ENCODE assay signal across 13 mouse cellular contexts in the genomic region with DNA sequence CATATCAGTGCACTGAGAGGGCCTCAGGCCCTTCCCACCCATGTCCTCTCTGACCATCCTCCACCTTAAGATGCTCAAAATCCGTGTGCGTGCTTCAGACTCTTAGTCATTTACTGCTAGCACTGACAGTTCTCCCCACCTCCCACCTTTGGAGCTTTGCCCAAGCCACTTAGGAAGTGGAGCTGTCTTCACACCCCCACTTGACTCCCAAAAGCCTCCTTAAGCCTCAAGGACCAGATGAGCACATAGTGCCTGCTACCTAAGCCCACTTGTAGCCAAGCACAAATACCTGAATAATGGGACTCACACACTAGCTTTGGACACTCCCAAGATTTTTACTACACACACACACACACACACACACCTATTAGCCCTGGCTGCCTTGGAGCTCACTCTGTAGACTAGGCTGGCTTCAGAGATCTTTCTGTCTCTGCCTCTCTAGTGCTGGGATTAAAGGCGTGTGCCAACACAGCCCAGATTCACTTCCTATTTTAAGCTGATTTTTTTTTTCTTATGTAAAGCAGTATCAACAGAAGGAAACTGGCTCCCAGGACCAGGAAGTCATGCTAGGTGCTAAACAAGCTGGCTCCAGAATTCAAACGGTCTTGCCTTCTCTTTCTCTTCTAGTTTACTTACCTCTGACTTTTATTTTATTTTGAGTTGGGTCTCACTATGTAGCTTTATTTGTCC. TPM values are rescaled to one million over a fixed set of nuclear protein-coding genes. Genes with fewer than 3 reads are reported as not detected.
DNase-seq lines count a peak whose midpoint lies in the region; ATAC-seq and TF ChIP-seq lines count a peak whose summit lies in the region.
"Had no signal": no experiment of that assay in that cellular context is flagged by ENCODE, and none has a peak within 500 bp of the region (broad histone marks: within the 10 kb centered on the region; RNA-seq: fewer than 3 reads in every experiment).

No protein-coding gene starts in this region.

- TF ChIP-seq EP300 in lung, postnatal 0 days (IDR thresholded peaks at IDR 0.05): peak; percentile 99

- TF ChIP-seq CTCF in lung, postnatal 0 days (IDR thresholded peaks at IDR 0.05): no peak

- no peaks in the 10 kb centered on the region for H3K27me3 ChIP-seq in lung, postnatal 0 days (replicated peaks; ENCODE audit: insufficient read depth, low read length)
- no peaks in the 10 kb centered on the region for H3K27me3 ChIP-seq in embryonic facial prominence, embryonic 10.5 days (replicated peaks; ENCODE audit: low read depth, poor library complexity, severe bottlenecking)
- H3K27me3 ChIP-seq: forebrain, embryonic 13.5 days; intestine, embryonic 15.5 days; limb, embryonic 13.5 days had no signal

- peak overlapping the region; percentile 85 for H3K27ac ChIP-seq in lung, postnatal 0 days (ENCODE audit: low read length)
- no peak overlapping the region for H3K27ac ChIP-seq in embryonic facial prominence, embryonic 10.5 days (replicated peaks)
- H3K27ac ChIP-seq: forebrain, embryonic 13.5 days; intestine, embryonic 15.5 days; limb, embryonic 13.5 days had no signal

- no peaks in the 10 kb centered on the region for H3K36me3 ChIP-seq in lung, postnatal 0 days (ENCODE audit: insufficient read depth, low read length)
- no peaks in the 10 kb centered on the region for H3K36me3 ChIP-seq in embryonic facial prominence, embryonic 10.5 days (replicated peaks)
- H3K36me3 ChIP-seq: intestine, embryonic 15.5 days; limb, embryonic 13.5 days had no signal

- no peak overlapping the region for H3K4me3 ChIP-seq in lung, postnatal 0 days (ENCODE audit: low read depth, low read length)
- no peak overlapping the region for H3K4me3 ChIP-seq in embryonic facial prominence, embryonic 10.5 days
- H3K4me3 ChIP-seq: forebrain, embryonic 13.5 days; intestine, embryonic 15.5 days; limb, embryonic 13.5 days had no signal

- H3K9me3 ChIP-seq in lung, postnatal 0 days (ENCODE audit: low read length): no peaks in the 10 kb centered on the region
- no peaks in the 10 kb centered on the region for H3K9me3 ChIP-seq in embryonic facial prominence, embryonic 10.5 days
- H3K9me3 ChIP-seq: forebrain, embryonic 13.5 days; intestine, embryonic 15.5 days; limb, embryonic 13.5 days had no signal

- 42% methylated on average over 4 of the region's 4 CpGs for WGBS in lung, postnatal 0 days
- 88% methylated on average over 4 of the region's 4 CpGs for WGBS in embryonic facial prominence, embryonic 10.5 days

- peak; percentile 81 for ATAC-seq in lung, postnatal 0 days
- ATAC-seq: forebrain, embryonic 13.5 days; intestine, embryonic 15.5 days had no signal

- H3K4me2 ChIP-seq in lung, postnatal 0 days (replicated peaks; ENCODE audit: low read depth, low read length): no peak overlapping the region
- H3K4me2 ChIP-seq: forebrain, embryonic 13.5 days; intestine, embryonic 15.5 days; limb, embryonic 13.5 days had no signal

- no peak overlapping the region for H3K9ac ChIP-seq in lung, postnatal 0 days (replicated peaks; ENCODE audit: low read depth)
- H3K9ac ChIP-seq: forebrain, embryonic 13.5 days; intestine, embryonic 15.5 days; limb, embryonic 13.5 days had no signal

- peak; percentile 51 for DNase-seq in cerebellum, adult 9-10 months
- no peak for DNase-seq in cerebellum, postnatal 14 days
- DNase-seq in right cerebral cortex, adult 18-20 months: peak; percentile 63
- DNase-seq in right cerebral cortex, postnatal 10 days (ENCODE audit: low spot score in 2 of 2): no peak
- DNase-seq in lung, postnatal 0 days (ENCODE audit: low spot score): peak; percentile 90
- DNase-seq in embryonic facial prominence, embryonic 10.5 days (ENCODE audit: low spot score): no peak
- no peak for DNase-seq in kidney, postnatal 4 days
- DNase-seq in MN1 (ENCODE audit: low spot score): no peak
- DNase-seq: midbrain, embryonic 14.5 days; thymus, postnatal 4 days had no signal

- H3K4me1 ChIP-seq in lung, postnatal 0 days (ENCODE audit: insufficient read depth, low read depth, low read length): peaks cover 4% of the 10 kb centered on the region; the same call in 1 of the 2 replicates
- H3K4me1 ChIP-seq in embryonic facial prominence, embryonic 10.5 days: peaks cover 36% of the 10 kb centered on the region

RNA-seq across cellular contexts. Expression of a gene that starts 9.6 kb away (rescaled TPM):
- 12.0 and 13.2 TPM in 2 replicates for polyA plus RNA-seq in lung, postnatal 0 days (2015; fragmentation: Nextera tagmentation; extraction: Ambion mirVana)
- 6.4 and 7.9 TPM in 2 replicates for polyA plus RNA-seq in embryonic facial prominence, embryonic 10.5 days (2016; fragmentation: Nextera tagmentation; extraction: Ambion mirVana)

RNA-seq across cellular contexts. Expression of a gene that starts 13.9 kb away (rescaled TPM):
- polyA plus RNA-seq in lung, postnatal 0 days (2015; fragmentation: Nextera tagmentation; extraction: Ambion mirVana): 25.9 and 26.8 TPM in 2 replicates
- polyA plus RNA-seq in embryonic facial prominence, embryonic 10.5 days (2016; fragmentation: Nextera tagmentation; extraction: Ambion mirVana): 91.2 and 92.7 TPM in 2 replicates

Comparison
In these comparisons a context has a peak if more than half of its experiments do, and no peak if none do; other contexts are left out.
1. DNase-seq: peak in cerebellum, adult 9-10 months (single experiment), right cerebral cortex, adult 18-20 months (single experiment) and lung, postnatal 0 days (single experiment); none in cerebellum, postnatal 14 days (0 of 2), right cerebral cortex, postnatal 10 days (0 of 2), embryonic facial prominence, embryonic 10.5 days (single experiment), kidney, postnatal 4 days (0 of 2) and MN1 (single experiment).